Mouse (Mus musculus): ENCODE measurements around the gene Ror1. TPM values are rescaled to one million over a fixed set of nuclear protein-coding genes. Genes with fewer than 3 reads are reported as not detected.

Ror1 gene
- total RNA-seq, 2 experiments from 2014 or later: 1.1 to 1.4 TPM

- no peak for DNase-seq (ENCODE audit: low spot score)
Measured at GRCm38 (mm10) chr4:100446897-100447296, 351.3 kb downstream of the Ror1 start.

- DNase-seq (ENCODE audit: low spot score): peak; percentile 24
Measured at GRCm38 (mm10) chr4:100462493-100463120, 367.0 kb downstream of the Ror1 start.

- peak; percentile 10 for DNase-seq (ENCODE audit: low spot score)
Measured at GRCm38 (mm10) chr4:100478592-100479321, 383.2 kb downstream of the Ror1 start, which contains the start of gene Ube2u. Gene Ube2u (plus strand): TSS chr4:100478849.

- no peak for DNase-seq (ENCODE audit: low spot score)
Measured at GRCm38 (mm10) chr4:100488447-100488846, 392.9 kb downstream of the Ror1 start.

Other genes starting within 250 kb of the Ror1 start
- 1,000 to 10,000 TPM in 1 of 2 experiments, 100 to 1,000 TPM in 1; 993 to 1,171 TPM for gene Pgm1, start 166.4 kb upstream of the Ror1 start, total RNA-seq (2021)
- gene Itgb3bp, start 166.0 kb upstream of the Ror1 start, total RNA-seq (2021): 1 to 10 TPM; 4.2 to 4.3 TPM

Measured in gastrocnemius, adult 18-20 months (tissue).